In genomic region chr5:135077564-135078481, GRCm38 (mm10) we compare ENCODE assay signal across 7 mouse cellular contexts. TPM values are rescaled to one million over a fixed set of nuclear protein-coding genes. Genes with fewer than 3 reads are reported as not detected.
DNase-seq lines count a peak whose midpoint lies in the region; ATAC-seq and TF ChIP-seq lines count a peak whose summit lies in the region.

TSS of gene Vps37d (minus strand) at chr5:135078266.

- H3K4me2 ChIP-seq in intestine, postnatal 0 days (replicated peaks; ENCODE audit: low read depth): peak within 1 kb of the TSS; percentile 98
- H3K4me2 ChIP-seq in midbrain, embryonic 12.5 days (replicated peaks): peak within 1 kb of the TSS; percentile 73

- intact Hi-C loops in left cerebral cortex, postnatal 4 days (cut with DNase I): no loop called here

- peak within 1 kb of the TSS; percentile 85 for H3K9ac ChIP-seq in intestine, postnatal 0 days (ENCODE audit: low read depth, low read length)
- H3K9ac ChIP-seq in midbrain, embryonic 12.5 days (replicated peaks): peak within 1 kb of the TSS; percentile 100

- WGBS in intestine, postnatal 0 days: 1% methylated on average over 67 of the region's 83 CpGs
- 1% methylated on average over 48 of the region's 83 CpGs for WGBS in midbrain, embryonic 12.5 days
- 1% methylated on average over 75 of the region's 83 CpGs for WGBS in small intestine, adult 2 months

- peak within 1 kb of the TSS; percentile 79 for H3K4me3 ChIP-seq in intestine, postnatal 0 days (ENCODE audit: low read depth, low read length)
- peak within 1 kb of the TSS; percentile 96 for H3K4me3 ChIP-seq in midbrain, embryonic 12.5 days
- H3K4me3 ChIP-seq in small intestine, adult 2 months (ENCODE audit: low read depth, low read length): peak within 1 kb of the TSS; percentile 70

- H3K4me1 ChIP-seq in intestine, postnatal 0 days (replicated peaks; ENCODE audit: control insufficient read depth, insufficient read depth, low read length): no peaks in the 10 kb centered on the region
- H3K4me1 ChIP-seq in midbrain, embryonic 12.5 days: peaks cover 25% of the 10 kb centered on the region
- H3K4me1 ChIP-seq in small intestine, adult 2 months (ENCODE audit: control insufficient read depth, insufficient read depth, insufficient read length, low read length): peaks cover 14% of the 10 kb centered on the region

- no peaks in the 10 kb centered on the region for H3K27me3 ChIP-seq in intestine, postnatal 0 days (replicated peaks; ENCODE audit: control insufficient read depth, insufficient read depth, low read length)
- peaks cover 13% of the 10 kb centered on the region; the same call in 1 of the 2 replicates for H3K27me3 ChIP-seq in midbrain, embryonic 12.5 days
- no peaks in the 10 kb centered on the region for H3K27me3 ChIP-seq in small intestine, adult 2 months (ENCODE audit: control insufficient read depth, insufficient read depth, low read length)

- no peaks in the 10 kb centered on the region for H3K36me3 ChIP-seq in intestine, postnatal 0 days (ENCODE audit: control insufficient read depth, insufficient read depth)
- H3K36me3 ChIP-seq in midbrain, embryonic 12.5 days: peaks cover 14% of the 10 kb centered on the region
- H3K36me3 ChIP-seq in small intestine, adult 2 months (ENCODE audit: control insufficient read depth, insufficient read depth, low read length): no peaks in the 10 kb centered on the region

- TF ChIP-seq POLR2A in small intestine, adult 2 months (IDR thresholded peaks at IDR 0.05; ENCODE audit: low read depth, low read length): no peak

- peak; percentile 82 for ATAC-seq in intestine, postnatal 0 days
- ATAC-seq in midbrain, embryonic 12.5 days (ENCODE audit: low FRiP score, low read depth): peak; percentile 91

- peak within 1 kb of the TSS; percentile 54; the same call in 1 of the 2 replicates for H3K27ac ChIP-seq in intestine, postnatal 0 days (ENCODE audit: low read depth, low read length)
- H3K27ac ChIP-seq in midbrain, embryonic 12.5 days (replicated peaks): peak within 1 kb of the TSS; percentile 88
- H3K27ac ChIP-seq in small intestine, adult 2 months (ENCODE audit: insufficient read depth, low read depth, low read length): no peak within 1 kb of the TSS

- TF ChIP-seq CTCF in intestine, postnatal 0 days (IDR thresholded peaks at IDR 0.05; ENCODE audit: low read depth): peak; percentile 86
- peak; percentile 74 for TF ChIP-seq CTCF in small intestine, adult 2 months (IDR thresholded peaks at IDR 0.05; ENCODE audit: extremely low read depth, insufficient read length, insufficient replicate concordance, low read depth, low read length)

- DNase-seq in adrenal gland, adult 2 months: peak; percentile 94
- peak; percentile 89 for DNase-seq in embryo, embryonic 11.5 days (ENCODE audit: low read depth, low spot score)
- DNase-seq in gastrocnemius, postnatal 4 days (ENCODE audit: low spot score in 2 of 2): peak; percentile 94 to 96
- peak; percentile 97 for DNase-seq in left cerebral cortex, postnatal 4 days

- H3K9me3 ChIP-seq in intestine, postnatal 0 days (ENCODE audit: control insufficient read depth): no peaks in the 10 kb centered on the region
- no peaks in the 10 kb centered on the region for H3K9me3 ChIP-seq in midbrain, embryonic 12.5 days

RNA-seq across cellular contexts. Expression of gene Vps37d, which starts in this region (rescaled TPM):
- total RNA-seq in adrenal gland, adult 2 months (2021): 1 to 10 TPM; 1.4 to 4.5 TPM
- polyA plus RNA-seq in adrenal gland, adult 2 months (2012; rRNA removed): 7.4 and 9.7 TPM in 2 replicates
- total RNA-seq in gastrocnemius, postnatal 4 days (2021): 1 to 10 TPM; 3.2 to 4.1 TPM
- polyA plus RNA-seq in intestine, postnatal 0 days (2015; fragmentation: Nextera tagmentation; extraction: Ambion mirVana): 2.5 and 2.9 TPM in 2 replicates
- total RNA-seq in left cerebral cortex, postnatal 4 days (2021): 10 to 100 TPM; 46.1 TPM
- polyA plus RNA-seq in midbrain, embryonic 12.5 days (2016; fragmentation: Nextera tagmentation; extraction: Ambion mirVana): 28.2 and 32.1 TPM in 2 replicates
- polyA plus RNA-seq in small intestine, adult 2 months (2012; rRNA removed): 3.0 and 7.0 TPM in 2 replicates

Comparison
In these comparisons a context has a peak if more than half of its experiments do, and no peak if none do; other contexts are left out.
1. RNA of gene Vps37d (total RNA-seq): 46.1 TPM in left cerebral cortex, postnatal 4 days; 1.4 to 4.5 TPM in adrenal gland, adult 2 months and 3.2 to 4.1 TPM in gastrocnemius, postnatal 4 days; every median in the first group is over 4 times any median in the second.
2. Peak in every context shown above with its lines, with median percentiles within 50 percentile points of each other: DNase-seq and H3K4me3 ChIP-seq.